Mouse (Mus musculus) left cerebral cortex, adult 18-20 months (tissue): Measurements from ENCODE around the gene Ambra1. TPM values are rescaled to one million over a fixed set of nuclear protein-coding genes. Genes with fewer than 3 reads are reported as not detected.
"Not testable (repeated sequence)": the region's sequence is repeated elsewhere in the genome, so short reads cannot be mapped to it uniquely, and the experiment has no call there.

ENCODE experiments used
- DNase-seq, 2 experiments: peaks; one replicate each; pipeline ENCODE4 v3.0.0; 2021 to 2022; ENCODE audit warnings: low spot score in 2 of 2, mixed read lengths in 1 of 2
- long read RNA-seq, 2 experiments: library from polyadenylated mRNA; stranded (forward); transcript quantifications; one replicate each; pipeline ENCODE4 v2.0.0; 2021
- total RNA-seq, 2 experiments: library from RNA; stranded (reverse); gene quantifications; 2 replicates each; pipeline ENCODE4 v1.2.3; 2021

Ambra1 gene
- total RNA-seq = 10 to 100 TPM; 52.5 to 53.6 TPM
- long read RNA-seq, experiment 1, full-length matches to known transcripts = 6 of 22 reads
- long read RNA-seq, experiment 1, partial matches to known transcripts = 5 of 22 reads
- long read RNA-seq, experiment 1, other reads (novel, unspliced or antisense) = 11 of 22 reads
- long read RNA-seq, experiment 2, full-length matches to known transcripts = 2 of 16 reads
- long read RNA-seq, experiment 2, partial matches to known transcripts = 7 of 16 reads
- long read RNA-seq, experiment 2, other reads (novel, unspliced or antisense) = 7 of 16 reads

DNA sequence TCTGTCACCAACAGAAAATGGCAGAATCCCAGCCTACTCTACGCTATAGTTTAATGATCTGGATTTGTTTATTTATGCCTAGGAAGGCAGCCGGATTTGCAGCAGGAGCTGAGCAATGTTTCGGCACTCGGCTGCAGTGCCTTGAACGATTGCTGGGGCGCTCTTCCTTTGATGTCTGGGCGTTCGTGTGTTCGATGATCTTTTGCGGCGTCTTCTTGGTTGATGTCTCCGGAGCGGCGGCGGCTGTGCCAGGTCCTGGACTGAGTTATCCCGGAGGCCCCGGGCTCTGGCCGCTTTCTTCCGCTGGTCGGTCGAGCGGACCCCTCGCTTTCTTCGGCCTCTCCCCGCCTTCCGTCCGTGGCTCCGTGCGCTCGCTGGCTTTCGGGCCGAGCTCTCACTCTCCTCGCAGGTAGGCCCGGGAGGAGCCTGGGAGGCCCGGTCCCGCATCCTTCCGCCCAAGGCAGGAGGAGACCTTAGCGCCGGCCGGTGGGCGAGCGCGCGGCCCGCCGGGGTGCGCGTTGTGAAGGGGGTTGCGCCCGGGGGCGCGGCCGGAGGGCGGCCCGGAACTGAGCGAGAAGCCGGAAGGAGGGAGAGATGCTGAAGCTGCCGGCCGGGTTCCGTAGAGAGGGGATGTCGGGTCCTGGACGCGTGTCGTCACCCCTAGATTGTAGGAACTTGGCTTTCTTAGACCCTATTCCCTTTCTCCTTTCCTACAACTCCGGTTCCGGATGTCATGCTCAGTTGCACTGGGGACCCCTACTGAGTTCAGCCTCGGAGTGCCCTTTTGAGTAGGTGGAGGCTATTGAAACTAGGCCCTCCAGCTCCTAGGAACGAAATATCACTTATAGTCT lies at the start of gene Ambra1:
Ambra1 (plus strand) TSS at position 164 of the 851 bp plus-strand sequence.
- DNase-seq = peak; percentile 73 to 90

- DNase-seq = peak; percentile 70 to 78
Observed at GRCm38 (mm10) chr2:91682850-91683249, 47.1 kb upstream of the Ambra1 start.

GRCm38 (mm10) chr2:91683919-91684318 lies 46.0 kb upstream of the Ambra1 start:
- DNase-seq = no peak

DNA sequence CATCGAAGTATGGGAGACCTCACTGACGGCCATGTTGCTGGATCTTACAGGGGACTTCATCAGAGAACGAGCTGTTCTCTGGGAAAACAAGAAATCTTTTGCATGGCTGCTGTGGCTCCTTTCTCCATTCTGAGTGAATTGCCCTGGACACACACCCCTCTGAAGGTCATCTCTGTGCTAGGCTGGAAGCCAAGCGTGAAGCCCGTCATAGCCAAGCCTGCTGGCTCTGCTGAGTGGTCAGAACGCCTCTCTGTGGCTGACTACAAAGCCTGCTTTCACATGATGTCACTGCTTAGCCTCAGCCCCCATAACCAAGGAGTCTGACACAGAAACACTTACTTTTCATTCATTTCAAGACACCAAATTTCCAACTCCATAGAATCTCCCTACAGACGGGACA lies 40.5 kb upstream of the Ambra1 start:
- DNase-seq = peak in 1 of 2 experiments; percentile 29

DNA sequence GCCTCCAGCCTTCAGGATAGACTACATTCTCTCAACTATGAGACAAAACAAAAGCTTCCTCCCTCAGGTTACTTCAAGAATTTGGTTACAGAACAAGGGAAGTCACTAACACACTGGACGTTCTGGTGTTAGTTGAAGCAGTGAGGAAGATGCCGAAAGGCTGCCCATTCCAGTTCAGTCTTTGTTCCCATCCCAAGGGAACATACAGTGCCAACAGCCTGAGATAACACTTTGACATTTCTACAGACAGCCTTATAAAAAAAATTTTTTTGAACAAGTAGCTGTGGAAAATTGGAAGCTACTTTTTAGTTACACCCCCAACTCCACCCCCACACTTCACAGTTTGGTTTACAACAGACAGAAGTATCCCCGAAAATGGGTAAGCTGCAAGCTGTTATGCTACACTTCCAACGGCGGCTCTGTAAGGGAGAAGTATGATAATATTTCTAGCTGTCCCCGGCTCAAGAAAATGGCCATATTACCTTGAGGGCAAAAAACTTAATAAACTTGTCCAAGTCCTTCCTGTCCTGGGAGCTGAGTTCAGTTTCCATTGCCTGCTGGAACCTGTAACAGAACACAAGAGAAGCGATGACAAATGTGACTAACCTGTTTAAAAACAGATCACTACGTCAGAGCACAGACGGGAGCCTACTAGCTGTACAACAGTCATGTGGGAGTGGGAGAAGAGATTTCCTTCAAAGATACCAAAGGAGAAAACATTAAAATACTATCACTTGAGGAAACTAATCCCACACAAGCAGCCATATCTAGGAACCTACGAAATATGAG lies 34.3 kb upstream of the Ambra1 start:
- DNase-seq = peak; percentile 26 to 49

DNA sequence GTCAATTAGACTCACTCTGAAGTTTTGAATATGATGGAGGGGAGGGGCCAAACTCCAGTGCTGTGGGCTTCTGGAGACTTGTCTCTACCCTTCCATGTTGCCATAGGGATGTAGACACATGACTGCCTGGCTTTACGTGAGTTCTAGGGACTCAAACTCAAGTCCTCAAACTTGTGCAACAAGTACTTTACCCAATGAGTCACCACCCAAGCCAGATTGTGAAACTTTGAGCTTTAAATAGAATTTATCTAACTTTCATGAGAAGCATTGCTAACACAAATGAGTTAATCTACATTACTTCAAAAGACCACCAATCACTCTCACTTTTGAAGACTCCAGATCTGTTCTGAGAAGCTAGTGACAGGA lies 33.7 kb upstream of the Ambra1 start:
- no peak for DNase-seq

DNA sequence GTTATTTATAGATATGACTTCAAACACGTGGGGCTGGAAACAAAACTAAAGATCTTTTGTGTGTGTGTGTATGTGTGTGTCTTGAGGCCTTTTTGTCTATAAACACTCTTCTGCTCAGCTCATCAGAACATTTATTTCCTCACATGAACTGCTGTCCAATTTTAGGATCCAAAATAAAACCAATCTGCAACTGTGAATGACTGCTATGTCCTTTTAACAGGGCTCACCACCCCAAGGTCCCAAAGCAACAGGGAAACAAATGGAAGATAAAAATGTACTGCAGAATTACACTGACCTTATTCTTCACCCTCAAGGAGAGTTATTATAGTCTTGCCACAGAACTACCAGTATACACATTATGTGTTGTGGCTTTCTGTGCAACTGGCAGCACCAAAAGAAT lies 30.7 kb upstream of the Ambra1 start:
- DNase-seq = no peak

GRCm38 (mm10) chr2:91701366-91701765 lies 28.6 kb upstream of the Ambra1 start:
- DNase-seq = no peak

- DNase-seq = no peak
Observed at GRCm38 (mm10) chr2:91705736-91706135, 24.2 kb upstream of the Ambra1 start.

GRCm38 (mm10) chr2:91706456-91706855 lies 23.5 kb upstream of the Ambra1 start:
- no peak for DNase-seq

GRCm38 (mm10) chr2:91708361-91708760 lies 21.6 kb upstream of the Ambra1 start:
- DNase-seq = no peak

- DNase-seq = peak; percentile 90 to 94
Observed at GRCm38 (mm10) chr2:91710272-91711234, 19.4 kb upstream of the Ambra1 start, which contains the start of the genes Atg13 and Harbi1. Gene Atg13 (minus strand): TSS chr2:91710576. Gene Harbi1 (plus strand): TSS chr2:91710852.

DNA sequence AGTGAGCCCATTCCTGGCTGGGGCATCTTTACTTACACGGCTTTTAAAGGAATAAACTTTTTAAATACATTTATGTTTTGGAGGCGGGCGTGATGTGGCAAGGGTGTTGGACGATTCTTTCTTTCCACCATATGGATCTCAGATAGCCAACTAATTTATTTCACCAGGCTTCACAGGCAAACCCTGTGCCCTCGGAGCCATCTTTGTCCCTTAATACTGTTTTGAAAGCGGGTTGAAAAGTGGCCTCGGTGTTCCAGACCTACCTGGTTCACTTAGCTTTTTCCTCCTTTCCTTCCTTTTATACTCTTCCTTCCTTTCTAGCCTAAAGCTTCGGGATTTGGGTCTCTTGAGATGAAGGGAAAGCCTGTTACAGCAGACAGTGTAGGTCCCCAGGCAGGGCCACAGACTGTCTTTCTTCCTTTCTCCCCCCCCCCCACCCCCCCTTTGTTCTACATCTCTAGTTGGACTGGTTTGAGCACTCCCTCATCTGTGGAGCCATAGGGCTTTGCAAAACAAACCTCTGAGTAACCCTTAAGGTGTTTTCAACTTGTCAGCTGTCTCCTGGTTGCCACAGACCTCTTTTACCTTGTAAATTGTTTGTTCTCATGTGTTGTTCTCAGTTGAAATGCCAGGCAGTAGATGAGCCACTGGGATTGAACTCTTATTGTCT lies 18.5 kb upstream of the Ambra1 start:
- no peak for DNase-seq

- DNase-seq = no peak
Observed at GRCm38 (mm10) chr2:91714921-91715320, 15.0 kb upstream of the Ambra1 start.

GRCm38 (mm10) chr2:91718276-91718675 lies 11.7 kb upstream of the Ambra1 start:
- no peak for DNase-seq

DNA sequence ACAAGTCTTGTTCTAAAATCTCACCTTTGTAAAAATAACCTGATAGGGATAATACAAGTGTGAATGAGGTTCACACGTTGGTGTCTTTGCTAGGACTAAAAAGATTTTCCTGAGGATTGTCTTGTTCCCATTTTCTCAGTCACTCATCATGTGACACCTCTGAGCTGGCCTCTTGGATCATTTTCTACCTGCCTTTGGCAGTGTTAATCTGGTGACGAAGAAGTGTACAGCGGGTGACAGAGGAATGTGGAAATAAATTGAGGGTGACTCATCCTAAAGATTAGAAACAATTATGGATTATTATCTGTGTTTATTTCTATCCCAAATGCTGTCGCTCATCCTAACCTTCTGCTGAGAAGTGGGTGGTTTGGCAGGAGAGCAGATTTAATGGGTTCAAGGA lies 6.6 kb upstream of the Ambra1 start:
- no peak for DNase-seq

DNA sequence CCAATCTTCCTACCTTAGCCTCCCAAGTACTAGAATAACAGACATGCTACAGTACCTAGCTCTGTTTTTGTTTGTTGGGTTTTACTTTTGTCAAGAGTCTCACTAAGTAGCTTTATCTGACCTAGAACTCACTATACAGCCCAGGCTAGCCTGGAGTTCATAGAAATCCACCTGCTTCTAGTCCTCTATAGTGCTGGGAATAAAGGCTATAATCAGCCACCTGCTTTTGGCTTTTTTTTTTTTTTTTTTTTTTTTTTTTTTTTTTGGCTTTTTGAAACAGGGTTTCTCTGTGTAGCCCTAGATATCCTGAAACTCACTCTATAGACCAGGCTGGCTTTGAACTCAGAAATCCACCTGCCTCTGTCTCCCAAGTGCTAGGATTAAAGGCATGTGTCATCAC lies 6.0 kb upstream of the Ambra1 start:
- DNase-seq = no peak

- no peak for DNase-seq
Observed at GRCm38 (mm10) chr2:91724716-91725115, 5.2 kb upstream of the Ambra1 start.

DNA sequence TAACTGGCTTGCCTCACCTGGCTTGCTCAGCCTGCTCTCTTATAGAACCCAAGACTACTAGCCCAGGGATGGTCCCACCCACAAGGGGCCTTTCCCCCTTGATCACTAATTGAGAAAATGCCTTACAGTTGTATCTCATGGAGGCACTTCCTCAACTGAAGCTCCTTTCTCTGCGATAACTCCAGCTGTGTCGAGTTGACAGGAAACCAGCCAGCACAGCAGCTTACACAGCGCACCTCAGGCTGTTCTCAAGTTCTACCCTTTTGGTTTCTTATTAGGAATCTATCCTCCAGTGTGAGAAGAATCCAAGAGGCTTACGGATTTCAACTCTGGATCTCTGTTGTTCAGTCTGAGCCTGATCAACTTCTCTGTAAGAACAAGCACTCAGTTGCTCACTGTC lies 4.5 kb upstream of the Ambra1 start:
- DNase-seq = not testable (repeated sequence)

DNA sequence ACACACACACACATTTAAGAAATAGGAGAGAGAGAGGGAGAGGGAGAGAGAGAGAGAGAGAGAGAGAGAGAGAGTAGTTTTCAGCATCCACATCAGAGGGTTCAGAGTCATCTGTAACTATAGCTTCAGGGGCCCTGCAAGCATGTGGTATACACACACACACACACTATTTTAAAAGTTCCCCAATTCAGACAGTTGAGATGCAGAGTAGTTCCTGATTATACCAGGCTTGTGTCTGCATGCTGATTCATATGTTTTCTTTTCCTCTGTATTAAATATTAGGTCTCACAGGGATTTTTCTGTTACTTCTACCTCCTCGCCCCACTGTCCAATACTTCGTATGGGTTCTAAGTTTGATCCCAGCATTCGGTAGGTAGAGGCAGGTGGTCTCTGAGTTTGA lies 2.9 kb upstream of the Ambra1 start:
- no peak for DNase-seq
